Mouse (Mus musculus): ENCODE measurements around the gene D430042O09Rik.
"Not testable (repeated sequence)": the region's sequence is repeated elsewhere in the genome, so short reads cannot be mapped to it uniquely, and the experiment has no call there.

D430042O09Rik gene

DNA sequence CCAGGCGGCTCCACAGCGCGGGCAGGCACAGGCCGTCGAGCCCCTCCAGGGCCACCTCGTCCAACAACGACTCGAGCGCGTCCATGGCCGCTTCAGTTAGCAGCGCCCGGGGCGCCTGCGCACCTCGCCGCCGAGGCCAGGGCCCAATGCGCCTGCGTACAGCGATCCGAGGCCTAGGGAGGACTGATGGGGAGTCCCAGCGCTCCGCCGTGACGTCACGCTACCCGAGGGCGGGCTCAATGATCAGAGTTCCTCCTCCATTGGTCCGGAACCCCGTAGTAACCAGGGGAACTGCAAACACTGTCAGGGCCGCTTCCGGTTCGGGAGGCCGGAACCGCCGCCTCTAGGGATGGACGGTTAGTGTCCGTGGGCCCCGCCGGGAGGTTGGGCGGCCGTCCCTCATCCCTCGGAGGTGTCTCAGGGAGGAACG is at the start of gene D430042O09Rik, which contains the start of gene Gtf3c1:
TSS of gene D430042O09Rik (plus strand) at position 296 of the 430 bp plus-strand sequence.
TSS of gene Gtf3c1 (minus strand) at position 188 of the 430 bp plus-strand sequence.
- DNase-seq (ENCODE audit: extremely low read depth, insufficient read length, low spot score), result peak; percentile 99

DNA sequence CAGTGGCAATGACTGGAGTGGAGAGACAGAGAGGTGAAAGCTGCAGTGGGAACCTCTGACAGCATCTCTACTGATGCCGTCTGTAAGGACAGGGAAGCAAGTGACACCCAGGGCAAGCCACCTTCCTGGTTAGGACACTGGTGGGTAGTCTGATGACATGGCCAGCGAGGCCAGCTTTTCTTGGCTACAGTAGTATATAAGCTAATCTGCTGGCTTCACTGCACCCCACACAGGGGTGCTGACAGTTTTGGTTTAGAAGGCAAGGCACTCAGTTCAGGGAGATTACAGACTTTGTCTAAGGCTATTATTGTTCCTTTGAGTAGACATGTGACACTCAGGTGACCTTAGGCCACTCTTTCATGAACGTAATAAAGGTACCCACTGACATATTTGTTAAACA is 44.0 kb upstream of the D430042O09Rik start:
- DNase-seq (ENCODE audit: extremely low read depth, insufficient read length, low spot score), result no peak

DNA sequence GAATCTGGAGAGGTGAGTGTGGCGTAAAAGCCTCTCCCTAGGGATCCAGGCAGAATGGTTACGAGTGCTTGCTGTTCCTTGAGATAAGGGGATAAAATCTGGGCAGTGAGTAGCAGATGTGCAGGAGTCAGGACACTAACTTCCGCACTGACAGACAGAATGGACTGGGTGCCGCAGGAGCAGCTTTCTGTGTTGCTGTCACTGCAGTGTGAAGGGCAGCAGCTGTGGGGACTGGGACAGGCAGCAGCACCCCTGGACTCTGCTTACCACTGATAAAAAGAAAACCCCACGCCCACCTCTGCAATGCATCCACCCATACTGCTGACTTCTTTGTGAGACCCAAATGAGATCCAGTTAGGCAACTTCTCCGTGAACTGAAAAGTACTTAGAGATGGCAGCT is 36.8 kb upstream of the D430042O09Rik start:
- DNase-seq (ENCODE audit: extremely low read depth, insufficient read length, low spot score), result no peak

DNA sequence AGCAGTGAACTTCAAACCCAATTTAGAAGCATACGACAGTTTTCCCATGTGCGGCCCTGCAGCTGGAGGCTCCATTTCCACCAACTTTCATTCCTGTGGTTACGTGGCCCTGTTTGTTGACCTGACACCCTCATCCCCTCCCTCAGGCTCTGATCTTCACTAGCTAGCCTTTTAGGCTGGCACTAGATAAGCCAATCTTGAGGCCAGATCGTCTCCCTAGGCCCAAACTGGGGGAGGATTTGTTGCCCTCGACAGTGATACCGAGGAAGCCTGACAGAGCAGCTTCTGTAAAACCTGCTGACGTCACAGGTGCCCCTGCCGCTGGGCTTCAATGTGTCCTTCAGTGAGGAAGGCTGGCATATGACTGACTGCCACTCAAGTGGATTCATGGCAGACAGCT is 36.3 kb upstream of the D430042O09Rik start:
- no peak for DNase-seq (ENCODE audit: extremely low read depth, insufficient read length, low spot score)

DNA sequence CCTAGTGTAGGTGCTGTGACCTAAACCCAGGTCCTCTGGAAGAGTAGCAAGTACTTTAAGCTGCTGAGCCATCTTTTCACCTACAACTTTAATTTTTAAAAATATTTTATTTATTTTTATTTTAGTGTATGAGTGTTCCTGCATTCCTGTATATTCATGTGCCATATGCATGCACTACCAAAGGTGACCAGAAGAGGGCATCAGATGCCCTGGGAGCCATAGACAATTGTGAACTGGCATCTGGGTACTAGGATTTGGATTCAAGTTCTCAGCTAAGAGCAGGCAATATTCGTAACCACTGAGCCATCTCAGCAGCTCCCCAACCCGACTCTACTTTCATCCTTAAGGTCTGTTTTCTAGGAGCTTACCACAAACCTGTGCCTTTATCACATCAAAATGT is 32.8 kb upstream of the D430042O09Rik start:
- DNase-seq (ENCODE audit: extremely low read depth, insufficient read length, low spot score), result no peak

DNA sequence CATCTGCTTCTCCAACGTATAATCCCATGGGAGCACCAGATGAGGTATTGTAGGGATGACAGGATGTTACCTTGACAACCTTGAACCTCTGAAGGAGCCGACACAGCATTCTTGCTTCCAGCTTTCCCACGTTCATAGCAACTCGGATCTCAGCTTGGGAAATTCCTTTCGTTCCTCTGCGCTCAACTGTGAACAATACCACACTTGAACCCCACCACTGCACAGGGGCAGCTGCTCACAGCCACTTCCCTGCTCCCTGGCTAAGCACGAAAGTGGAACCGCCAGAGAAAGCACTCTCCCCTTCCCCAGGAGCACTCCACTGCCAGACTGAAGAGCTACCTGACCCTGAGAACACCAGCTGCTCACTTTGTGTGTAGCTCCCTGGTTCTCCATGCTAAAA is 28.9 kb upstream of the D430042O09Rik start:
- DNase-seq (ENCODE audit: extremely low read depth, insufficient read length, low spot score), result no peak

DNA sequence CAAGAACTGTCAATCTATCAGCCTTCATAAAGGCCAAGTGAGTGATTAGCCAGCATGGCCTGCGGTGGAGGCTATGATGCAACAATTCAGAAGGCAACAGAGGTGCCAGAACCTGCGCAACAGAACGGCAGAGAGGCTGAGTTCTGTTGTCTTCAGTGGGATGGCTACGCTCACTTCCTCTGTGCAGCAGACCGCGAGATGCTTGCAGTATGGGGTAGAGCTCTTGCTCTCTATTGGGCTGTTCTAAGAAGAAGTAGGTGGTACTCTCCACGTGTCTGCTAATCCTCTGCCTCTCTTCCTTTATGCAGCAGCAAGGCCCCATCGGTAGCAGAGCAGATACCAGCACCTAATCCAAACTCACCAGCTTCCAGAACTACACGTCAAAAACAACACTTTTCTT is 27.8 kb upstream of the D430042O09Rik start:
- DNase-seq (ENCODE audit: extremely low read depth, insufficient read length, low spot score), result no peak

DNA sequence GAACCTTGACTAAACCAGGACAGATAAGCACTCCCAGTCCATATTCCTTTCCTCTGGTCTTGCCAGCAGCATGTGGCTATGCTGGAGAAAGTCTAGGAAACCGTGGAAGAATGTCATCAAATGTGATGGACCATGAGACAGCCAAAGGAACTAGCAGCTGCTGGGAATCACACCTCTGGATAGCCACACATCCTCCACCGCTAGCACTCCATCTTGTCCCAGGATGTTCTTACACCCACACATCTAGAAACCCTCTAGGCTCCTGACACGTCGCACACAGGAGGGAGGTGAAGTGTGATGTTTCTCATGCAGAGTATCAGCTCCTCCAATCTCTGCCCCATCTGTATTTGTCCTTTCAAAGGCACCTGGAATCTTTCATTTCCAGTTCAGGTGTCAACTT is 17.2 kb upstream of the D430042O09Rik start:
- DNase-seq (ENCODE audit: extremely low read depth, insufficient read length, low spot score), result no peak

DNA sequence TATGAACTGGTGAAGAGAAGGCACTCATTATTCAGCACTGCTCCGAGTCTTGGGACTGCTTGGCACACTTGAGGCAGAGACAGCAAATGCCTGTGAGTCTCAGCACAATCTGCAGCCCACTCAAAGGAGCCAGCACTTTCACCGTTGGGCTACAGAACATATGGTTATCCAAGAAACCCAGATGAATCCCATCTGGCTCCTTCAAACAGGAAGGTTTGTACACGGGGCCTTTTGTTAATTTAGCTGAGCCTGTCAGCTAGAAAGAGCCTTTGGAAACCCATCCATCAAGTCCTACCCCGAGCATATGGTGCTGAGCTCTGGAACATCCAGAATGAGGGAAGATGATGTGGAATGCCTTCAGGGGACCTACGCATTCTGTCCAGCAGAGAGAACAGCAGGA is 13.6 kb upstream of the D430042O09Rik start:
- no peak for DNase-seq (ENCODE audit: extremely low read depth, insufficient read length, low spot score)

DNA sequence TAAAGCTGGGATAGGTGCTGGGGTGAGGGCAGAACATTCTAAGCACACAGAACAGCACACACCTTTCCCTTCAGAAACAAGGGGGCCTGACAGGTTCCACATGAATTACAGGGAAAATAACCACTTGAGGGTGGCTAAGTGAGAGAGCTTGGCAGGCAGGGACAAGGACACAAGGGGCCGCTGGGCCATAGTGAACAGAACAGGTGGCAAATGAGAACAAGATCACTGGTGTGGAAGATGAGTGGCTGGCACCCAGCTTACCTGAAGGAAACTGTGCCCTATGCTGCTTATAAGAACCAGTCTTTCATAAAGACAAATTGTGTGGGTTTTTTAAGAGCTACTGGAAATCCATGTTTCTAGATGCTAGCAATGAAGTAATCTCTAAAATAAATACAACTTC is 4.9 kb upstream of the D430042O09Rik start:
- no peak for DNase-seq (ENCODE audit: extremely low read depth, insufficient read length, low spot score)

DNA sequence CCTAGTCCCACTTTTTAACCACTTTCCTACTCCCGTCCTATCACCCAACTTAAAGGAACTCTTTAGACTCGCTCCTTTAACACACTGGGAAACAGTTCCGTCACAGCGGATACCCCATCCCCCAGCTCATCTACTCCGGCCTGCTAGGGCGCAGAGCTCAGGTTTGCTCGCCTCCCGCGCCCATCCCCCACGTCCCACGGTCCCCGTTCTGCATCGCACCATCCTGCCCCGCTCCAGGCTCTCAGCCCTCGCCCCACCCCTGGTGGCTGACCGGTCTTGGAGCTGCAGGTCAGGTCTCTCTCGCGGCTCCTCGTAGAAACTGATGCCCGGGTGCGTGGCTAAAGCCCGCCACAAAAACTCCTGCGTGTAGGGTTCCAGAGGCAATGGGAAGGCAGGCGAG is 502 bp upstream of the D430042O09Rik start:
- no peak for DNase-seq (ENCODE audit: extremely low read depth, insufficient read length, low spot score)

DNA sequence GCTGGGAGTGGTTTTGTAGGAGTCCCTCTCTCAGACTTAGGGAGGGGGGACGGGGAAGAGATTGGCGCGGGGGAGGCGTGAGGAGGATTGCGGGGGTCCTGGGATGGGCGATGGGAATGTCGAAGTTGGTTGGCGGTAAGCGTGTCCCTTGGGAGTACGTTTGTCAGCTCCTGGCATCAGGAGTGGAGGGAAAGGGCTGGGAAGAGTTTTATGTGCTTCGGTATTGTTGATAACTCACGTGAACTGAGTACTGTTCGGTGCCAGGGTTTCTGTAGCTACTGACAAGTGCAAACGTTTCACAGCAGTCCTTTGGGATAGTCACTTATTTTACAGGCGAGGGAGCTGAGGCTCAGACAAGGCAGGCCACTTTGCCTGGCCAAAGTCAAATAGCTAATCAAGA is 412 bp downstream of the D430042O09Rik start:
- DNase-seq (ENCODE audit: extremely low read depth, insufficient read length, low spot score), result no peak

DNA sequence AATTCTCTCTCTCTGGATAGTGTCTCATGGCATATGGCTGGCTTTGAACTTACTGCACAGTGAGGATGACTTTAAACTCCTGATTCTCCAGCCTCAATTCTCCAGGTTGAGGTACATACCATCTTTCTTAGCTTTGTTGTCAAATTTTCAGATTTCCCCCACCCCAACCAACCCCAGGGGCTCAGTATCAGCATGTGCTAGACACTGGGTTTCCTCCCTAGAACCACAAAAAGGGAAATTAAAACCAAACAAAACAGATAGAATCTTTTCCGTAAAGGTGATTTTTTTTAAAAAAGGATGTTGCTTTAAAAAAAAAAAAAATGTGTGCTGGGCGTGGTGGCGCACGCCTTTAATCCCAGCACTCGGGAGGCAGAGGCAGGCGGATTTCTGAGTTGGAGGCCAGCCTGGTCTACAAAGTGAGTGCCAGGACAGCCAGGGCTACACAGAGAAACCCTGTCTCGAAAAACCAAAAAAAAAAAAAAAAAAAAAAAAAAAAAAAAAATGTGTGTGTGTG is 5.9 kb downstream of the D430042O09Rik start:
- DNase-seq (ENCODE audit: extremely low read depth, insufficient read length, low spot score), result not testable (repeated sequence)

DNA sequence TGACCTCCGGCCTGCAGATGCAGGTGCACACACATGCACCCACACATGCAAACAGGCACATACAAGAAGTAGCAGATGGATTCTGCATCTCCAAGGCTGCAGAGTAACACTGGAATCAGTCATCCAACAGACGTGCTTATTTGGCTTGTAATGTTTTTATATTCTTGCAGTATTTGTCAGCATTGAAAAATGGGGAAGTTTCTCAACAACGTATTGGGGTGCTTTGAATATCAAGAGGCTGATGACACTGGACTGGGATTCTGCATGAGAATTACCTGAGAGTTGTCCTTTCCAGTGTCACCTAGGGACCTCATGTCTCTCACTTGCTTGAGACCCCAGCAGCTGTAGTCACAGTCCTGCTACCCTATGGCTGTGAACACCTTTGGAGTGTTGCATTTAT is 7.1 kb downstream of the D430042O09Rik start:
- DNase-seq (ENCODE audit: extremely low read depth, insufficient read length, low spot score), result no peak

DNA sequence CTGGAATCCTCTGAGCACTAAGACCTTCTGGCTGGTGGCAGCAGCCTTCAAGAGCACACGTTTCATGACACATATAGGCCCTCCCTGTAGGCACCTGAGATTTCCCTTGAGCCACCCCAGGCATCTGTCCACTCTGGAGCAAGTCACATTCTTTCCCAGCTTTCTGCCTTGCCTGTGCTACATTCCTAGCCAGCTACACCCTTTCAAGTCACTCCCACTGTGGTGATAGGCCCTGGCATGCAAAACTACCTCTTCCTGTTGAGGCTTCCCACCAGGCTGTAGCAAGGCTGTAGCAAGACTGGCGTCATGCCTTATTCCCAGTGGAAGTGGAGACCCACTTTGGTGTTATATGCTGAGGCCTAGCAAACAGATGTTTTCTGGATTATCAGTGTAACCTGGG is 9.0 kb downstream of the D430042O09Rik start:
- DNase-seq (ENCODE audit: extremely low read depth, insufficient read length, low spot score), result peak; percentile 32

DNA sequence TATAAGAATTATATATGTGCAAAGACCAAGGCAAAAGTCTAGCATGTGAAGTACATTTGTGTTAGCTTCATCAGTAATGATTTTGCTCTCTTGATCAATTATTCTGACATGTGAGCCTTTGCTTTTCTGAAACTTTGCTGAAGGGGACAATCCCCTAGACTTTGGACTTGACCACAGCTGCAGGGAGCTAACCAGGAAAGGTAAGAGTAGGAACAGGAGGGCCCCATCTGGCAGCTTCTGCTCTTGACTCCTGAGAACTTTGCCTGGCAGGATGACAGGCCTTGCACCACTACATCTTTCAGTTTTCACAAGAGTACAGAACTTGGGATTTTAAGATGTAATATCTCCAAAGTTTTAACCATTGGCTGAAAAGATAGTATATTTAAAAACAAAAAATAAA is 9.9 kb downstream of the D430042O09Rik start:
- no peak for DNase-seq (ENCODE audit: extremely low read depth, insufficient read length, low spot score)

DNA sequence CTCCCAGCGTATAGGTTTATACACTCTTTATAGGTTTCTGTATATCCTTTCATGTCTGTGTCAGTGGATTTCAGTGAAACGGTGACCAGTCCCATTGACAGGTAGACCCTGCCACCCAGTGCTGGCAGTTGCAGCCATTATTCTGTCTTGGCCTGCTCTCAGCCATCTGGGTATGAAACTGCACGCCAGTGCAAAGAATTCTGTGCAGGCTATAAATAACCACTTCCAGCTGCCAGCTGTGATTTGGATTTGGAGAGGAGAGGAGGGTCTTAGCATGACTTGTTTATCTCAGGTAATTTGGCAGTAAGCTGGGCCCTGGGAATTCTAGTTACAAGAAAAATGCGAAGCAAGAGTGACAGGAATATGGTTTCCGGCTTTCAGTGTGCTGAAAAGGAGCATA is 12.7 kb downstream of the D430042O09Rik start:
- DNase-seq (ENCODE audit: extremely low read depth, insufficient read length, low spot score), result no peak

DNA sequence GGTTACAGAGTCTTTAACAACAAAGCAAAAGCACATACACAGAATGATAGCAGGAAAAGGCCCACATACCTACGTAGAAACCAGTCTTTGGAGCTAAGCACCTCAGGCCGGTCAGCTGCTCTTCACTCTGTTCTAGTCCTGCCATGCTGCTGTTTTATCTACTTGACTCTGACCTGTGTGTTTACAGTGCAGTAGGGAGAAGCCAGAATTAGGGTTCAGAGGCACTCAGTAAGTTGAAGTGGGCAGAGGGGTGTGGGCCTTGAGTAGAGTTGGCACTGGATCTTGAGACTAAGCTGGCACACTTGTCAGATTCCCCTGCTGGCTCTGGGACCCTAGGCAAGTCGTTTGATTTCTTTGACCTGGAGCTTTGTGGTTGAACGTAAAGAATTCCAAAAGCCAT is 13.3 kb downstream of the D430042O09Rik start:
- no peak for DNase-seq (ENCODE audit: extremely low read depth, insufficient read length, low spot score)

DNA sequence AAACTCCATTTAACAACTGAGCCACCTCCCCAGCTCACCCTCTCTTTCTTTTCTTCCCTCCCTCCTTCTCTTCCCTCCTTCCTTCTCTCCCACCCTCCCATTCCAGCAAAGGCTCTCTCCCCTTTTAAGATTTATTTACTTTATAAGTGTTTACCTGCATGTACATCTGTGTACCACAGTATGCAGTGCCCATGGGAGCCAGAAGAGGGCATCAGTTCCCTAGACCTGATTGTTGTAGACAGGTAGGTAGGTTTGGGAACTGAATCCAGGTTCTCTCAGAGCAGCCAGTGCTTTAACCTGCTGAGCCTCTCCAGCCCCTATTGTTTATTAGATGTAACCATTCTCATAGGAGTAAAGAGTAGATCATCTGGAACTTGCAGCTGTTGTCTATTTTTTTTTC is 14.4 kb downstream of the D430042O09Rik start:
- no peak for DNase-seq (ENCODE audit: extremely low read depth, insufficient read length, low spot score)

DNA sequence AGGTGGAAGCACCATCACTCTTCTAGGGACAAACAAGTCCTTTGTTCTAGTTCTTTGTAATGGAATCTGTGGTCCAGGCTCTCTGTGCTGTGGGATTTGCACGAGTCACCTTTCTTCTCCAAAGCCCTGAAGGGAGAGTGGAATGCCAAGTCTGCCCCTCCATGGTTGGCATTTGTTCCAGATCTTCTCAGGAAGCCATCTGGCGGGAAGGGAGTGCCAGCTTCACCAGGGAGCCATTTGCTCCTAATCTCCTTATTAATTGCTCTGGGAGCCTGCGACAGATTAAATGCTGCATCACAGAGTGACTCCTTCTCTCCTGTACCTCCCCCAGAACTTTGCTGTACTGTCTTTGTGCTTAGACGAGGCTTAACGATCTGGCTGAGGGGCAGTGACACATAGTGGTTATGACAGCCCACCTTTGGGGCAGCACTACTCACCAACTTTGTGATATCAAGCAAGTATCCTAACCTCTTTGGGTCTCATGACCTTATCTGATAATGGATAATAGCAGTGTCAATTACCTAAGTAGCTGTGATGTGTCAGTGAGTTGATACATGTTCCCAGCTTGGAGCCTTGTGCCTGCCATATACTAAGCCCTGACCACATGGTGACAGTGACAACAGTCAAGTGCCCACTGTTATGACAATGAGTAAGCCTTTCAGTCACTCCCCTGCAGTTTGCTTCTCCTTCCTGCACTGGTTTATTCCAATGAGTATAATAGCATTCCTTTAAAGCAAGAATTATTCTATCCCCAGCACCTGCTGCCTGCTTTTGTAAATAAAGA is 15.7 kb downstream of the D430042O09Rik start:
- DNase-seq (ENCODE audit: extremely low read depth, insufficient read length, low spot score), result peak; percentile 14

DNA sequence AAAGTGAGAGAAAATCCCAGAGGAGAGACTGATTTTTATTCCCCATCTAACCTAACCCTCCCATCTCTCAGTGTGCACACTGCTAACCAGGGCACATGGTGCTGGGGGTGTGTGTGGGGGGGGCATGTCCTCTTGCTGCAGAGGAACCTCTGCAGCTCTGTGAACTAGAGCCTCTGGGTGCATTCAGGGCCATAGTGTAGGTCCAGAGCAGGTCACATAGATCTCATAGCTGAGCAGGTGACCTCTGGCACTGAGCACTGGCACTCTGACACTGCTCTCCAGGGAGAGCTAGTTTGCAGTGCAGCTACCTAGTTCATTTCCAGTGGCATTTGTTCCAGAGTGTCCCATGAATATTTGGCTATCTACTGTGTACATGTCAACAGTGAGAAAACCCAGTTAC is 24.0 kb downstream of the D430042O09Rik start:
- DNase-seq (ENCODE audit: extremely low read depth, insufficient read length, low spot score), result no peak

DNA sequence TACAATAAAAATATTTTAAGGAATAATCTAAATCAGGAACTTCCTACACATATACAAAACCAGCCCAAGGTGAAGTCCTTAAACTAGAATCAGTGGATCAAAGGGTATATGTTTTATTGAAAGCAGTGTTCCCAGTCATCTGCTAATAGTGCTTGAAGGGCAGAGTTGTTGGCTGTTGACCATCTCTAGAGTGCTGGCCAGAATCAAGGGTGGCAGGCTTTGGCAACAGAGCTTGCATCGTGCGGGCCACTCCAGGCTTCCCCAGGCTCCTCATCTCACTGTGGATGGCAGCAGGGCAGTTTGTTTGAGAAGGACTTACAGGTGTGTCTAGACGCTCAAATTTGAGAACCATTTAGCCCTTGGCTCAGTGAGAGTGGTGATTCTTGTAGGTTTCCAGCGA is 26.1 kb downstream of the D430042O09Rik start:
- no peak for DNase-seq (ENCODE audit: extremely low read depth, insufficient read length, low spot score)

Measured in 3134 (cell line).